Mouse (Mus musculus): ENCODE results near the gene Ctnnb1.
"Not testable (repeated sequence)": the region's sequence is repeated elsewhere in the genome, so short reads cannot be mapped to it uniquely, and the experiment has no call there.

The Ctnnb1 gene

DNA sequence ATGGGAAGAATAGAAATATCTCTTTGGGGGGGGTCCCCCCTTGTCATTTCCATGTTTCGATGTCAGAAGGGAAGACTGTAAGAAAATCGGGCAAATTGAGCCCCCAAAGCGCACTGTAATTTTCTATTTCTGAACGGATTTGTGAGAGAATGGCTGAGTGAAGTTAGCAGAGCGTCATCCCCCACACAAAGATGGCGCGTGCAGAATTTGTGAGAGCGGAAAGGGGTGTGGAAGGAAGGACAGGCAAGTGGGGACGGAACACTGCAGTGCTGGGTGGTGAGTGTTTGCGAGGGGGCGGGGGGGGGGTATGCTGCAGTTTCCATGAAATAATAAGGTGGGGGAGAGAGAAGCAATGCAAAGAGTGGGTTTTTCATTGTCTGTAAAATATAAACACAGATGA lies at the start of gene Ctnnb1:
TSS of gene Ctnnb1 (plus strand) at position 136 of the 400 bp plus-strand sequence.
- no peak for DNase-seq (ENCODE audit: low spot score)

- DNase-seq (ENCODE audit: low spot score), result no peak
Measured at GRCm38 (mm10) chr9:120880286-120880685, 48.7 kb upstream of the Ctnnb1 start.

DNA sequence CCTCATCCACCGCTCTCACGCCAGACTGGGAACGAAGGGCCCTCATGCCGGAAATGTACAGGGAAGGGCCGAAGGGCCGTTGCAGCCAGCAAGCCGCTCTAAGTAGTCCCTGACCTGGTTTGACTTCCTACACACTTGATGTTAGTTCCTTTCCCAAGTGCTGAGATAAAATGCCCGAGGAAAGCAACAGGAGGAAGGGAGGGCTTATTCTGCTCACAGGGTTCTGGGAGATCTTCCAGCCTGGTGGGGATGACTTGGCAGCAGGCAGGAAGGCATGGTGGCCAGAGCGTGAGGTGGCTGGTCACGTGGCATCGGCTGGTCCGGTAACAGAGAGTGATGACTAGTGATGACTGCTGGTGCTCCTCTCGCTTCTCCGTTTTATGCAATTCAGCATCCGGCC lies 47.9 kb upstream of the Ctnnb1 start:
- DNase-seq (ENCODE audit: low spot score), result no peak

DNA sequence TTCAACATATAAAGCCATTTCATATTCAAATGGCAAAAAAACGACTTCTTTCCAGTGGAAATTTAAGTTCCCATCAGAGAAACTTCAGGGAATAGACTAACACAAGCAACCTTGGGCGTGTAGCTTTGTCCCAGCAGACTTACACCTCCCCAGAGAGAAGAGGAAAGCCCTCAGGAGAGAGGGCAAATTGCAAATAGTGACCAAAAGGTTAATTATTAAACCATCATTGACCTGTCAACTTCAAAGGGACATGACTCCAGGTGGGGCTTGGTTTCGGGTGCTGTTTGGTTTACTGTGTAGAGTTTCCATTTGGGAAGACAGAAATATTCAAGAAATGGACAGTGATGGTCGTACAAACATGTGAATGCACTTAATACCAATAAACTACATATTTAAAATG lies 47.2 kb upstream of the Ctnnb1 start:
- DNase-seq (ENCODE audit: low spot score), result no peak

DNA sequence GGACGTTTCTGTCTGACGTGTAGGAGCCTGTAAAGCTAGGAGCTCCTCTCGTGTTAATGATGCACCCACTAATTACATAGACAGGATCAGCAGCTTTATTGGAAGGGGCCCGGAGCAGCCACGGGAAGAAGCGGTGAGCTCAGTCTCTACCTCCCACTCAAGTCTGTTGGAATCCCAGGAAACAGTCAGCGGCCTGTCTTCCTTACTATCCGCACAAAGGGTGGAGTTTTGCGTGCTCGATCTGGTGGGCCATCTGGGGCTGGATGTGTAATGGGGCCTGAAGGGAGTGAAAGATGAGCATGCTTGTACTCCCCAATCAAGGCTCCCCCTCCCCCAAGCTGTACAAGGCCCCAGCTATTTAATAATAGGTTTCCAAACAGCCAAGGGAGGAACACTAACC lies 44.3 kb upstream of the Ctnnb1 start:
- DNase-seq (ENCODE audit: low spot score), result no peak

GRCm38 (mm10) chr9:120887631-120888030 lies 41.4 kb upstream of the Ctnnb1 start:
- DNase-seq (ENCODE audit: low spot score), result no peak

- no peak for DNase-seq (ENCODE audit: low spot score)
Measured at GRCm38 (mm10) chr9:120893435-120893834, 35.6 kb upstream of the Ctnnb1 start.

DNA sequence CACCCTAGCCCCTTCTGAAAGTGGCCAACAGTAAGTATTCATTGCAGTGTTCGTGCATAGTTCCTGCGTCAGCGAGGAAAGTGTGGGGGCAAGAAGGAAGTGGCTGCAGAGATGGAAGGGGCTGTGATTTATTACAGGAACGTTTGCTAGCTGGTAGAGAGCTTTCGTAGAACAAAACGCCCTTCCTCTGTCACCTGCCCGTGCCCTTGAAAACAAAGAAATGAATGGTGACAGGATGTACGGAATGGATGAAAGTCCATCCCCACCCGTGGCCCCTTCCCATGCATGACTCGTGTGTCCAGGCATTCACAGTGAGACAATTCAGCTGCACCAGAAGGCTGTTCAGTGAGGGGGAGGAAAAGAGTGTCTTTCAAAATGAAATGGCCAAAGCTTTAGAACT lies 35.0 kb upstream of the Ctnnb1 start:
- DNase-seq (ENCODE audit: low spot score), result no peak

DNA sequence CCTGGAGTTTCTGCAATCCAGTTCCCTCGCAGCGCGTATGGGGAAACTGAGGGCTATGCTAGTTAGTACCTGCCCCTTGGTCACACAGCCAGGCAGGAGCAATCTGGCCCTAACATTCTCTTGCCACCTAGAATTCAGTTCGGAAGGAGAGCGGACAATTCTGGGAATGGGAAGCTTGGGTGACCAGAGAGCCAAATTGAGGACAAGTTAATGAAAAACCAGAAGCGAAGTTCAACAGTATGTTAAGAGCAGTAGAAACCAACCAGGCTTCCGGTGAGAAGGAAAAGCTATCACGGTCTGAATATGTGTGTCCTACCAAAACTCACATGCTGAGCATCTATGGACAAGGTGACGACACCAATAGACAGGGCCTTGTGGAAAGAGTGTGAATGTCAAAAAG lies 34.6 kb upstream of the Ctnnb1 start:
- DNase-seq (ENCODE audit: low spot score), result no peak

- DNase-seq (ENCODE audit: low spot score), result no peak
Measured at GRCm38 (mm10) chr9:120896502-120896901, 32.5 kb upstream of the Ctnnb1 start.

- DNase-seq (ENCODE audit: low spot score), result no peak
Measured at GRCm38 (mm10) chr9:120897269-120897668, 31.7 kb upstream of the Ctnnb1 start.

GRCm38 (mm10) chr9:120899833-120900232 lies 29.2 kb upstream of the Ctnnb1 start:
- no peak for DNase-seq (ENCODE audit: low spot score)

GRCm38 (mm10) chr9:120900338-120901274 lies 28.4 kb upstream of the Ctnnb1 start:
- no peak for DNase-seq (ENCODE audit: low spot score)

DNA sequence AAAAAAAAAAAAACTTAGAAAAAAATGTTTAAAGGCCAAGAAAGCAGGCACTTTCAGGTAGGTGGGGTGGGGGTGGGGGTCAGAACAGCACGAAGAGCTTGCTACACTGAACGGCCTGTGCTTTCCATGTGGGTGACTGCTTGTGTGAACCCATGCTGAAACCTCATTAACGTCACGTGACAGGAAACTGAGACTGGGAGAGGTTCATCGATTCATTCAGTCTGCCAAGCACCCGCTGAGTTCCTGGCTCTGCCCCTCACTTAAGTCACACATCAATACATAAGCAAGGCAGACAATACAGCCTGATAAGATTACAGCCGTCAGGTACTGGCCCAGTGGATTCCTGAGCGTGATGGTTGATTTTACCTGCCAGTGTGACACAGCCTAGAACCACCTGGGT lies 26.5 kb upstream of the Ctnnb1 start:
- DNase-seq (ENCODE audit: low spot score), result no peak

- no peak for DNase-seq (ENCODE audit: low spot score)
Measured at GRCm38 (mm10) chr9:120908461-120908860, 20.6 kb upstream of the Ctnnb1 start.

DNA sequence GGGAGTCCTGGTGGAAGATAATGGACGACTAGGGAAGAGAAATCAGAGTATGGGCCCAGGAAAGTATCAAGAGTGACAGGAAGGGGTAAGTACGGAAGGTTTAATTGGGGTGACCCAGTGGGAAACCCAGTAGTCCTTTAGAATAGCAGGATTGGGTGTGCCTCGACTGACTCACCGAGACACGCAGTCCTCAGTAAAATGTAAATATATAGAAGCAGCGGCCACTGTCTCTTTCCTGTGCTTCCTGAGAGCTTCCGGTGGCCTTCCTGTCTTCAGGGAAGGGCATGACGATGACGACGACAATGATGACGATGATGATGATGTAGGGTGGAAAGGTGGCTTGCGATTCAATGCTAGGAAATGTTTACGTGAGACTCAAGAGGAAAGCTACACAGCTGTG lies 15.9 kb upstream of the Ctnnb1 start:
- no peak for DNase-seq (ENCODE audit: low spot score)

- DNase-seq (ENCODE audit: low spot score), result no peak
Measured at GRCm38 (mm10) chr9:120914429-120914828, 14.6 kb upstream of the Ctnnb1 start.

GRCm38 (mm10) chr9:120914877-120915459 lies 14.0 kb upstream of the Ctnnb1 start:
- DNase-seq (ENCODE audit: low spot score), result no peak

DNA sequence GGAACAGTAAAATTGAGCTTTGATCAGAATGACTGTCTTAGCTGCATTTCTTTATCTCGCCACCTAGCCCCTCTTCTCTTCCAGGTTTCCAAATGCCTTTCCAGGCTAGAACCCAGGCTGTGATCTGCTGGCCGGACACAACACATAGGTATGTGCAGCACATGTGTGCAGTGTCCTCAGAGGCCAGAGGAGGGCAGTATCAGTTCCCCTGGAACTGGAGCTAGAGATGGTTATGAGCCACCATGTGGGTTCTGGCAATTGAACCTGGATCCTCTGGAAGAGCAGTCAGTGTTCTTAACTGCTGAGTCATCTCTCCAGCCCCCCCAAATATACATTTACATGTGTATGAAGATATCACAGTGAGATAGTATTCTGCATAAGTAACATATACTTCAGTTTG lies 11.4 kb upstream of the Ctnnb1 start:
- not testable (repeated sequence) for DNase-seq (ENCODE audit: low spot score)

DNA sequence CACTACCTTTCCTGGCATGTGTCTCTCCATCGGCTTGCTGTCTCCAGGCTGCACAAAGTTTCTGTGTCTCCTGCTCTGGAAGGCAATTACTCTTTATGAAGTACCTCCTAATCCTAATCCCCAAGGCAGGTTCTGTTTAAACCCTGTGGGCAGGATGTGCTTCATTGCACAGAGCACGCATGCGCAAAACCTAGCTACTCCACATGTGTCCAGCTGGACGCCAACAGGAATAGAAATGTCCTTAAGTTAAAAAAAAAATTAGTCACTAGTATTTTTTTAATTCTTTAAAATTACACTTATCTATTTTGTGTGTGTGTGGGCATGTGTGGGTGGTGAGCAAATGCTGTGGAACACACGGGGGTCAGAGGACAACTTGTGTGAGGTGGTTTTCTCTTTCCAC lies 10.8 kb upstream of the Ctnnb1 start:
- no peak for DNase-seq (ENCODE audit: low spot score)

- no peak for DNase-seq (ENCODE audit: low spot score)
Measured at GRCm38 (mm10) chr9:120918642-120919041, 10.4 kb upstream of the Ctnnb1 start.

DNA sequence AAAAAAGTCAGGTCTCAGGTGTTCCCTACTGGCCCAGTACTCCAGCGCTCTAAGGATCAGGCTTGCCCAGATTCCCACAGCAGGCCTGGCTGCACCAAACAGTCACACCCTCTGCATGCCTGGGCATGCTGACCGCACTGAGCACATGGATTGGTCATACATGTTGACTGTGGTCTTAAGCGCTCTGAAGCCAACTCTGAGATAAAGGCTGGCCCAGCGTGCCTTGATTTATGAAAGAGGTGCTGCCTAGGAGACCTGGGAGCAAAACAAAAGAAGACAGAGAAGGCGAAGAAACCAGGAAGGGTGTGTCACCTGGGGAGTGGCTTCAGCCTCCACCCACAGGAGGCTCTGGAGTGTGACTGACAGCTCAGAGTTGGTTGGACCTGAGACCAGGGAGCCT lies 9.9 kb upstream of the Ctnnb1 start:
- DNase-seq (ENCODE audit: low spot score), result no peak

DNA sequence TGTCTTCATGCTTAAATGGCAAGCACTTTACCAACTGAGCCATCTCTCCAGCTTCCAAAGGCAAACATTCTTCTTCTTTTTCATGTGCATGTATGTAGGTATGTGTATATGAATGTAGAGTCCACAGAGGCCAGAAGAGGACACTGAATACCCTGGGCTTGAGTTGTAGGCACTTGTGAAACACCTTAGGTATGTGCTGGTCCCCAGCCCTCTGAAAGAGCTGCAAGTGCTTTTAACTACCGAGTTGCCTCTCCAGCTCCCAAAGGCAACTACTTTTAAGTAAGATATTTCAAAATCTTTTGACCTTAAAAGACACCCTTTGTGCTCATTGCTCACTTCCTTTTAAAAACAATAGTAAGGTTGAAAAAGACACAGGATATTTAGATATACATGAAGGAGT lies 2.9 kb upstream of the Ctnnb1 start:
- DNase-seq (ENCODE audit: low spot score), result no peak

All from embryo, embryonic 10 days (tissue).